Mouse (Mus musculus) skeletal muscle tissue, adult 2 months (tissue): Measurements from ENCODE around the gene Ggt5.

Experiments
- DNase-seq: peaks from one replicate; pipeline ENCODE4 v3.0.0-alpha.2; 2012; ENCODE audit warnings: low read depth, low spot score

Ggt5 gene

GRCm38 (mm10) chr10:75625920-75626319, 36.8 kb downstream of the Ggt5 start:
- DNase-seq = no peak

DNA sequence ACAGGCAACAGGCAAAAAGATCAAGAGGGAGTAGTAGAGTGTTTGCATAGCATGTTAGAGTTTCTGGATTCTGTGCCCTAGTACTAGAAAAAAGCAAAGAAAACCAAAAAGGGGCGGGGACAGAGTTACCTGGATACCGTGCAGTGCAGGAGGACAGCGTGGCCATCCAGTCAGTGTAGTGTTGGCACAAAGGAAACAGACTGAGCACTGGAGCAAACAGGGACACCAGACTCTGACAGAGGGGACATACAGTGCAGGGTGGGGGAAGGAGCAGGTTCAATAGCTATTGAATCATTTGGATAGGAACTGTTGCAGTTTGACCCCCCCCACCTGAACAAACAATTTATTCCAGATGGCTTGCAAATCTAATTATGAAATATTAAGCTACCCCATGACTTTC, 37.9 kb downstream of the Ggt5 start:
- no peak for DNase-seq

DNA sequence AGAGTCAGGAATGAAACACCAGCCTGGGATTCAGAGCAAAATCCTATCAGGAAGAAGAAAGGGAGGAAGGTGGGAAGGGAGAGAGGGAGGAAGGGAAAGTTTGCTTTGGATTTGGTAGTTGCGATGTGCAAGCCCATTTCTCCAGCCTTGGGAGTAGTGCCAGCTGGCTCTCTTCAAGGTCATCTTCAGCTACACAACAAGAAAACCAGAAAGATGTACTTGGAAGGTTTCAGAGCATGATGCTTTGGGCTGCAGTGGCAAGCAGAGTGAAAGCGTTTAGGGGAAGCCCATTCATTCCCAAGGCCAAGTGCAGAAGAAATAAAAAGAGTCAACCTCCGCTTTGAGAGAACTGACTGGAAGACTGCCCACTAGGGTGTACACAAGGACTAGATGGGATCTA, 38.4 kb downstream of the Ggt5 start:
- peak; percentile 81 for DNase-seq

GRCm38 (mm10) chr10:75632633-75633032, 43.5 kb downstream of the Ggt5 start:
- peak; percentile 88 for DNase-seq

DNA sequence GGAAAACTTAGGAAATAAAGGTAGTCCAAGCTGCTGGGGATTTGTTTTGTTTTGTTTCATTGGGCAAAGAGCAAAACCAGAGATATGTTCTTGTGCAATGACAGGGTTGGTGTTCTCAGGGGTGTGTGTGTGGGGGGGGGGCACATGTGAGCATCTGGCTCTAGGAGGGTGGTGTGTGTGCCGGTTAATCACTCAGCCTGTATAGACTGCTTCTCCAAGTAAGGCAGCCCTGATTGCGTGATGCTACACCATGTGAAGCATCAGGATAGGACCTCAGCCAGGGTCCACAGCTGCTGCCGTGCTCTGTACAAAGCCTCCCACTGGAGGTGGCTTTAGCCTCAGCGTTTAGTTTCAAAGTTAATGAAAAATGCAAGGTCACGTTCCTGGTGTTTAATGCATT, 43.9 kb downstream of the Ggt5 start:
- DNase-seq = peak; percentile 62

DNA sequence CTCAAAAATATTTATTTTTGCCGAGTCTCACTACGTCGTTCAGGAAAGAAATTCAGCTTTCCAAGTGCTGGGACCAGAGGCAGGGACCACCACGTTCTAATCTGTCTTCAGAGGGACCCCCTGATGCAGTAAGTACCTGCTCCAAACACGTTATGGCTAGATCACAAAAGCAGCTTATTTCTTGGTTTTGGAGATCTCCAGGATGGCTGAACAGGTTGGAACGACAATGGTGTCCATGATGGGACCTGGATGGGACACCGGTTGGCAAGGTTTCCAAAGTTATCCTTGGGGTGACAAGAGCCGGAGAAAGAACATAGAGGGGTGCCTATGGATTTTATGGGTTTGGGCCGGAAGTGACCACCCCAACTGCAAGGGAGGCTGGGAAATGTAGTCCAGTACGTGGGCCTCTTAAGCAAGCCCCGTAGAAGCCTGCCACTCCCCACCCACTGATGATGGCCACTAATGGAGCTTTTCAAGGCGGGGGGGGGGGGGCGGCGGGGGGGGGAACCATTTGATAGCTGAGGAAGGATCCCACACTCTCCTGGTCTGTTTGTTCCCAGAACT, 44.5 kb downstream of the Ggt5 start:
- no peak for DNase-seq

DNA sequence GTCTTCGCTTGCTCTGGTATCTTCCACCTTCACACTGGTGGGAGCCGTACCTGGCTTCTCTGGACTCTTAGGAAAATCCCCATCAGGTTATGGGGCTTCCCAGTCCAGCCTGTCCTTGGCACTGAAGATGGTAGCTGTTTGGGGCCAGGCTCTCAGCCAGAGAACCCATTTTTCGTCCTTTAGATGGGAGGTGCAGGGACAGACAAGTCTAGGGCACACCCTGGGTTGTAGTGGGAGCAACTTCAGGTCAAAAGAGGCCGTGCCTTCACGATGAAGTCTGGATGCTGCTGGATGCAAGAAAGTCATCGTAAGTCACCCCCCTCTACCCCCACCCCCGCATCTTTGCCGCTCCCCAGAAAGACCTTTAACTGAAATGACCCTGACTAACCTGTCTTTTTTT, 45.5 kb downstream of the Ggt5 start:
- no peak for DNase-seq

DNA sequence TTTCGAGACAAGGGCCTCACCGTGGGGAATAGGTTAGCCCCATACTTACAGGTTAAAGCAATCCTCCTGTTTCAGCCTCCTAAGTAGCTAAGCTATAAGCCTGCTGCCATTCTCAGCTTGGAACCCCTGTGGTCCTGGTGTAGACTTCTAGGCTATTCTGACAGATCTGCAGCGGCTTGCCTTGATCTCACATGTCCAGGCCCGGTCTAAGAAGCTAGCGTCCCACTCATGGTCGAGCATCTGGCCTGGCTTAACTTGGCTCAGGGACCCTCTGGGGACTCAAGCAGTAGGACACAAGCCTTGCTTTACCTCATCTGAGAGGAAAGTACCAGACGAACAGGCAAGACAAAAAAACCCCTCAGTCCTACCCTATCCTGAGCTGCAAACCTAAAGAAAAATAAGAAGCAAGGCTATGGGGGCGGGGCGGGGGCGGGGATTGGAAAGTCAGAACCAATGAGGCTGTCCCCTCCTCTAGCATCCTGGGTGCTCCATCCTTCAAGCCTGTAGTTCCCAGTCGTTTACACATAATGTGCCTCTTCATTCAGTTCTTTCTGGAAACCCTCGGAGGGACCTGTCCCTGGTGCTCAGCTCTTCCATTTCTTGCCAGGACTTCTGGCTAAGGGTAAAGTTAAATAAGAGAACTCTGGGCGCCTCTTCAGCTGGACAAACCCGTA, 46.0 kb downstream of the Ggt5 start:
- no peak for DNase-seq

- peak; percentile 79 for DNase-seq
These were observed 46.5 kb downstream of the Ggt5 start for GRCm38 (mm10) chr10:75635693-75636055.

- no peak for DNase-seq
These were observed 47.1 kb downstream of the Ggt5 start for GRCm38 (mm10) chr10:75636084-75636786.

DNA sequence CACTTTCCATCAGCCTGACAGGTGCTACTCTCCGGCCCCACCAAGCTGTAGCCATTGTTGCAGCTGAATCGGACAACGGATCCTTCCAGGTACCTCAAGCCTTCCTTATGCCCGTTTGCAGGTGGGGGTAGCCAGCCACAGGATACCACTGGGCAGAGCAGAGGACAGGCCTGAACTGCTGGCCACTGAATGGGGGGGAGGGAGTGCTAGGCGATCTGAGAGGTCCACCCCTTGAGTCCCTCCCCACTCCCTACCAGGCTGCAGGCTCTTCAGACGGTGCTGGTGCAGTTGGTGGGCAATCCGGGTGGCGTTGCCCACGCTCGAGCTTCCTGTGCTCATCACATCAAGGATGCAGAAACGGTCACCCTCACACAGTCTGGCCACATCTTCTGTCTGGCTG, 48.6 kb downstream of the Ggt5 start:
- no peak for DNase-seq

DNA sequence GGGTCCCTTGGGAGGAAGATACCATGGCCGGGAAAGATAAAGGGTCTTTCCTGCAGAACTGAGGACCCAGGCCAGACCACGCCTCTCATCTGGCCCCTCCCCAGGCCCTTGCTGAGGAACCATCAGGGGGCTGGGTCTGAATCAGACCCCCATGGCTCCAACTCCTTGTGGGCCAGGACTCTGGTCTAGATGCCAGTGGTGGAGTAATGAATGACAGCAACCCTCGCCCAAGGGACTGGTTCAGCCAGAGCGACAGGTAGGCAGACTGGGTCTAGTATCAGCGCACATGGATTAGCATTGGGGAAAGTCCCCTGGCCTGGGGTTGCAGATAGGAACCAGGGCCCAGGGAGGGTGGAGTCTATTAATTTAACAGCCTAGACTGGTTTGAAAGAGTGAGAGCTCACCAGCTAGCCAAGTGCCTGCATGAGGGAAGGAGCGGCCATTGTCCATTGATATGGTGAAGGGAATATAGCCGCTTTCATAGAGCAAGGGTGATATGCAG, 52.6 kb downstream of the Ggt5 start:
- no peak for DNase-seq

DNA sequence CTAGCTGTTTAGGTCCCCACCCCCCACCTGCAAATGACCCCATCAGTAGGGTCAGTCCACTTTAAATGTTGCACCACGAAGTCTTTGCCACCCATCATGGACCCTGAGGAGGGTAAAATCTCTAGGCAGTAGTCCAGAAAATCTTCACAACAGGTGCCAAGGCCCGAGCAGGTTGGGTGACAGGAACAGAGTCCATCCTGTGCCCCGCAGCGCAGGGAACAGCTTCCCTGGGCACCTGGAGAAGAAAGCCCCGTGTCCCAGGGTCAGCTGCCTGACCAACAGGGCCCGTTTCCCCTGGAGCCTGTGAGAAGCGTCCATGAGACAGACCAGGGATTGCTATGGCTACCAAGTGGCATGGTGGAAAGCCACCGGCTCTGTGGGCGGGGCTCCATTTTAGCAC, 53.3 kb downstream of the Ggt5 start:
- no peak for DNase-seq

DNA sequence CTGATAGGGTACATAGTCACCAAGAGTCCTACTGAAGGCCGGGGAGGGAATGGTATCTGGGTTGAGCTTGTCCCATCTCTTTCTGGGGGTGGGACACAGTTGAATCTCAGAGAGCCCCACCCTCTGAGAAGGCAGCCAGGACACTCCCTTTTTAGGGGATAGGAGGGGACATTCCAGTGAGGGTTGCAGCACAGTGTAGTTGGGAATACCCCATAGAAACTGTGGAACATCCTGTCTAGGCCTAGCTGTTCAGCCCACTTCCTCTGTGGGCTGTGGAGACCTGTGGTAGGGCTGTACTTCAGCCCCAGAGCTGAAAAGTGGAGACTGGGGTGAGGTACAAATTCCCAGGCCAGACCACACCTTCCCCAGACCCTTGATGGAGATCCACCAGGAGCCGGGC, 53.8 kb downstream of the Ggt5 start:
- no peak for DNase-seq

DNA sequence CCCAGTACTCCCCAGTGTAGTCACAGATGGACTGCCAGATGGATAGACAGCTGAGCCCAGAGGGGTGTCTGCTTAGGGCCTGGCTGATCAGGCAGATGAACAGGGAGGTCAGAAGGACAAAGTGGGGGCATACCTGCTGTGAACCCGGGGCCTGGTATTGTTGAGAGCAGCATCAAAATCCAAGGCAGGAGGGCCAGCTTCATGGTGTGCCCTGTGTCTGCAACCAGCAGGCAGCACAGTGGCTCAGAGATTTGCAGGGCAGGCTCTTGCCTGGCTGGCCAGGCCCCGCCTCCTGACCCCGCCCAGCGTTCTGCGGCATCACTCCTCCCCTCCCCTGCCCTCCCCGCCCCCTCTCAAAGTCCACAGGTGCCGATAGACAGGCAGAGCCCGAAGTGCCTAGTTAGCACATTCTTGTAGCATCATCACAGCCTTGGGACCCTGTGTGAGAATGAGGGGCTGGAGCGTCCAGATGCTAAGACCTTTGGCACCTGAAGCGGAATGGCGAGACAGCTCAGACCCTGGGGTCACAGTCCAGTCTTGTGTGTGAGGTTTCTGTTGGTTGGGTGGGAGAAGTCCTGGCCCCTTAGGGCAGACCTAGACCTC, 54.7 kb downstream of the Ggt5 start, which contains the start of gene Susd2:
TSS of gene Susd2 (minus strand) at position 268 of the 603 bp plus-strand sequence.
- no peak for DNase-seq

DNA sequence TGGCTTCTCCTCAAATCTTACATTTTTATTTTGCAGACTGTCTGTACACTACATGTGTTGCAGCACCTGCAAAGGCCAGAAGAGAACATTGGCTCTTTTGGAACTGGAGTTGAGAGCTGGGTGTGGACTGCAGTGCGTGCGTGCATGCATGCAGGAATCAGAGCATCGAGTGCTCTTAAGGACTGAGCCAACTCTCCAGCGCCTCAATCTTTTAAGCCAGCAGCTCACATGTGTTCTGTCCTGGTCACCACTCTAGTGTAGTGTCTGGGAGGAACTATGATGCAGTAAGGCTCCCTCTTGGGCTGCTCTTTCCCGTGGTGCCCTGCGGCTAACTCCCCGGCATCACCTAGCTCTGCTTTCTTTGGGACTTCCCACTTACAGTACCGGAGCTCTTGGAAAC, 56.5 kb downstream of the Ggt5 start:
- no peak for DNase-seq

- DNase-seq = no peak
These were observed 57.3 kb downstream of the Ggt5 start for GRCm38 (mm10) chr10:75646406-75646805.

DNA sequence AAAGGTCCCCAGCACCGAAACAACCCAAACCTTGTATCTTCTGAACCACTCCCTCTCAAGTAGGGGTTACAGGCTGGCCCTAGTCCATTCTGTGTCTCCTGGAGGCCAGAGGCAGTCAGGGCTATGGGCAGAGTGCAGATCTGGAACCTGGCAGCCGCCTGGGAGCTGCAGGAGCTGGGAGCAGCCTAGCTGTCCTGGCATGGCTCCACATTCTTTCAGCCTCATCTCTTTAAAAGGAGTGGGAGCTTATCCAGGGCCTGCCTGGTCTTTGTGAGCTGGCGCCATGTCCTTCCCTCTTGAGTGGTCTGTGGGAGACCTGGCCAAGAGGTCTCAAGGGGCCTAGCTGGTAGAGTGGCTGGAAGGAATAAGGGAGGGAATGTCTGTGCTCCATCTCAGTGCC, 58.2 kb downstream of the Ggt5 start:
- DNase-seq = peak; percentile 61

DNA sequence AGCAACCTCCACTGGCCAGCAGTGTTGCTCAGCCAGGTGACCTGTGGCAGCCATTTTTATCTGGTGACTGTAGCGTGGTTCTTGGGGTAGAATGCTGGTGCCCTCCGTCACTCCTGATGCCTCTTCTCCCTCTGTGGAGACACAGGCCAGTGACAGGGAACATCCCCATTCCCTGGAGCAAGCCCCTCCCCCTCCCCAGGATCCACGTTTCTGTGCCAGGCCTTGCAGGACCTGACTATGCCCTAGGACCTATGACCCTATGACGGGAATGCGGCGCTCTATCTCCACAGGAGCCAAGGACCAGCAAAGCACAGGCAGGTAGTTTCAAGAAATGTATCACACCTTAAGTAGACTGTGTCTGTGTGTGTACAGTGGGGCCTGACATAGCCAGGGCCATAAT, 59.0 kb downstream of the Ggt5 start:
- DNase-seq = no peak

DNA sequence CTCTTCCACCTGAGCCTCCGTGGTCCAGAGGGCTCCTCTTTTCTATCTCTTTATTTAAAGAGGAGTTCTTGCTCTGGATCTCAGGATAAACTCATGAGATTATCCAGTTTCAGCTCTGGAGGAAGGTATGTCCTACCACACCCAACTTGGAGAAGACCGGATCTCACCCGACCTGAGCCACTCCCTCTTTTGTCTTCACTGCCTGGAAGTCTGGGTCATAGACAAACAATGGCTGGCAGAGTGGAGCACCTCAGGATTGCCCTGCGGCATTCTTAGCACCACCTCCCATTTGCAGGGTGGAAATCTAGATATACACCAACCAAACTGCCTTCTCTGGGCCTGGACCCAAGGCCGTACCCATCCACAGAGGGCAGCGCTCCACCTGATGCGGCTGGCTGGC, 59.9 kb downstream of the Ggt5 start:
- no peak for DNase-seq

DNA sequence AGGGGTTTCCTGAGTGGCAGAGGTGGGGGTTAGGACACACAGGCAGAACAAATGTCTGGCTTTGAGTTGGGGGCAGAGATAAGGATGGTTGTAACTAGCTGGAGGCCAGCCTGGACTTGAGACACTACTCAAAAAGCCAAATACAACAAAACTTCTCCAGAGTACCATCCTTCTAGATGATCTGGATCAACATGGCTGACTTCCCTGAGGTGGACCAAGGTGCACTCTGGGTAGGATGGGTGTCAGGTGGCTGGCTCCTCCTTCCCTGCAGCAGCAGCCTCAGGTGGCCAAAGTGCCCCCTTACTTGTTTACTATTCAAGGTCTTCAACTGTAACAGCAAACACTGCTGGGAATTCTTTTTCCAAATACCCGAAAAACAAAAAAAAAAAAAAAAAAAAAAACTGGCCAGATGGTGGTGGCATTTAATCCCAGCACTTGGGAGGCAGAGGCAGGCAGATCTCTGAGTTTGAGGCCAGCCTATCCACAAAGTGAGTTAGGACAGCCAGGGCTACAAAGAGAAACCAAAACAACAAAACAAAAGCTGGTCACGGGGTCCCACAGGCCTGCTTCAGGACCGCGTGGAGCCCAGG, 60.4 kb downstream of the Ggt5 start:
- no peak for DNase-seq

GRCm38 (mm10) chr10:75650306-75650902, 61.3 kb downstream of the Ggt5 start:
- DNase-seq = no peak
